Mouse (Mus musculus) A20 (cell line): ENCODE data around the gene Paqr9.

Source experiments
- DNase-seq: peaks from one replicate; pipeline ENCODE4 v3.0.0-alpha.2; 2011; ENCODE audit warnings: low read depth, low spot score

Paqr9 gene

GRCm38 (mm10) chr9:95544598-95544997 is 14.9 kb upstream of the Paqr9 start:
- no peak for DNase-seq

- no peak for DNase-seq
Observed at GRCm38 (mm10) chr9:95546679-95547078, 12.8 kb upstream of the Paqr9 start.

GRCm38 (mm10) chr9:95549626-95550411 is 9.6 kb upstream of the Paqr9 start:
- no peak for DNase-seq

GRCm38 (mm10) chr9:95550856-95551774 is 8.3 kb upstream of the Paqr9 start:
- no peak for DNase-seq

GRCm38 (mm10) chr9:95552175-95552705 is 7.2 kb upstream of the Paqr9 start:
- DNase-seq = no peak

- no peak for DNase-seq
Observed at GRCm38 (mm10) chr9:95554231-95555221, 4.9 kb upstream of the Paqr9 start.

- no peak for DNase-seq
Observed at GRCm38 (mm10) chr9:95555233-95555740, 4.2 kb upstream of the Paqr9 start.

- DNase-seq = no peak
Observed at GRCm38 (mm10) chr9:95556067-95556512, 3.4 kb upstream of the Paqr9 start.

- DNase-seq = no peak
Observed at GRCm38 (mm10) chr9:95557722-95558121, 1.7 kb upstream of the Paqr9 start.

GRCm38 (mm10) chr9:95558726-95559058 is 765 bp upstream of the Paqr9 start:
- DNase-seq = no peak

- DNase-seq = no peak
Observed at GRCm38 (mm10) chr9:95559936-95560735, 679 bp downstream of the Paqr9 start.

- no peak for DNase-seq
Observed at GRCm38 (mm10) chr9:95564047-95564446, 4.6 kb downstream of the Paqr9 start.

- peak; percentile 50 for DNase-seq
Observed at GRCm38 (mm10) chr9:95566394-95566793, 6.9 kb downstream of the Paqr9 start.

GRCm38 (mm10) chr9:95566931-95567330 is 7.5 kb downstream of the Paqr9 start:
- no peak for DNase-seq

- DNase-seq = no peak
Observed at GRCm38 (mm10) chr9:95569249-95569648, 9.8 kb downstream of the Paqr9 start.

GRCm38 (mm10) chr9:95569966-95570365 is 10.5 kb downstream of the Paqr9 start:
- no peak for DNase-seq

GRCm38 (mm10) chr9:95570604-95571003 is 11.1 kb downstream of the Paqr9 start:
- no peak for DNase-seq

- DNase-seq = no peak
Observed at GRCm38 (mm10) chr9:95571494-95571893, 12.0 kb downstream of the Paqr9 start.

- no peak for DNase-seq
Observed at GRCm38 (mm10) chr9:95572558-95572957, 13.1 kb downstream of the Paqr9 start.

- no peak for DNase-seq
Observed at GRCm38 (mm10) chr9:95574116-95574515, 14.7 kb downstream of the Paqr9 start.
